Mouse (Mus musculus): Measurements from ENCODE around the gene Dus1l.

GRCm38 (mm10) chr11:120751606-120752005 is 44.6 kb downstream of the Dus1l start:
- TF ChIP-seq CTCF (IDR thresholded peaks at IDR 0.05; ENCODE audit: low read depth) (no peak), EP300 (IDR thresholded peaks at IDR 0.05; ENCODE audit: low read depth) (no peak)

Measured in heart, postnatal 0 days (tissue).